Mouse (Mus musculus): Measurements from ENCODE around the gene Sept9. TPM values are rescaled to one million over a fixed set of nuclear protein-coding genes. Genes with fewer than 3 reads are reported as not detected.
A peak's percentile ranks its signal among the peaks of the same experiment; 100 is the strongest.
"Not testable (repeated sequence)": the region's sequence is repeated elsewhere in the genome, so short reads cannot be mapped to it uniquely, and the experiment has no call there.

The Sept9 gene
- total RNA-seq, 4 experiments from 2014 or later: 114 to 136 (median 132) TPM

DNA sequence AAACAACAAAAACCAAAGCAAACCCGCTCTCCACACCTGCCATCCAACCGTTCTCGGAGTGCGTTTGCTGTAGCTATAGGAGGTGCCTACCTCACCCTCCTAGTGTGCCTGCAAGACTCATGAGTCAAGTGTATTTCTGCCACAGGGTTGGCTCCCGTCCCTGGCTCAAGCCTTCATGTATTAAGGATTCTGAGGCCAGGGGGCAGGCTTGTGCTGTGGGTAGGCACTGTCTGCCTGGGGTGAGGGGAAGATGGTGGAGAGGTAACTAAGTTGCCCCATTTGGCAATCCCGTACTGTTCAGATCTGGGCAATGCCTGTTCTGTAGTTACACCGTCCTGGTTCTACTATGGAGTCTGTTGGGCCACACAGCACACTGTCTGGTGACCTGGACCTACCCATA lies 114.6 kb downstream of the Sept9 start:
- peak; percentile 66 for DNase-seq

DNA sequence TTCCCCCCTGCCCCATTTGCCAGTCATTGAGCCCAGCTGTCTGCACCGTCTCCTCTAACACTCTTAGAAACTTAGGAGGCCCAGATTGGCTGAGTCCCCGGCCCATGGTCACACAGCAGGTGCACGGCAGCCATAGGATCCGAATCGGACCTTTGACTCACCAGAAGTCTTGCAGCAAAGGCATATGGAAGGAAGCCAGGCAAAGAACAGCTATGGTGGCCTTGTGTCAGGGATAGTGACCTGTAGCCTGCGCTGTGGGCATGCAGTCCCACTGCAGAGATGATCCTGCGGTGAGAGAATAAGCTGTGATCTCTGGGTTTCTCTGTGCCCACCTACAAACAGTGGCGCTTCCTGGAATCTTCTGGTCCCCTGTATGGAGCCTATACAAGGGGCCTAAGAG lies 115.1 kb downstream of the Sept9 start:
- no peak for DNase-seq

DNA sequence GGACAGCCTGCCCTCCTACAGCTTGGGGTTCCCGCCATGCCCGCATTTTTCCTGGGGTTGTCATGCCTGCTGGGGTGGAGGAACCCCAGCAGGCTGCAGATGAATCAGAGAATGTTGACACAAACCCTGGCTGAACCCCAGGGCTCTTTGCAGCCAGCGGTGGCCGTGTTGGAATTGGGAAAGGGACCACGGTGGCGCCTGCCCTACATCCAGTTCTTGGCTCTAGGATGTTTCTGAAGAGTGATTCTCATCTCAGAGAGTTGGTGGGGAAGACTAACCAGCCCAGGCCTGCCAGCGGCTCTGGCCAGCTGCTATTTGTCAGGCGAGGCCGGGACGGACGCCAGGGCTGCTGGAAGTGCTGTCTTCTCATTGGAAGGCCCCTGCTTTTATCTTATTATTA lies 115.8 kb downstream of the Sept9 start:
- DNase-seq: peak; percentile 81

DNA sequence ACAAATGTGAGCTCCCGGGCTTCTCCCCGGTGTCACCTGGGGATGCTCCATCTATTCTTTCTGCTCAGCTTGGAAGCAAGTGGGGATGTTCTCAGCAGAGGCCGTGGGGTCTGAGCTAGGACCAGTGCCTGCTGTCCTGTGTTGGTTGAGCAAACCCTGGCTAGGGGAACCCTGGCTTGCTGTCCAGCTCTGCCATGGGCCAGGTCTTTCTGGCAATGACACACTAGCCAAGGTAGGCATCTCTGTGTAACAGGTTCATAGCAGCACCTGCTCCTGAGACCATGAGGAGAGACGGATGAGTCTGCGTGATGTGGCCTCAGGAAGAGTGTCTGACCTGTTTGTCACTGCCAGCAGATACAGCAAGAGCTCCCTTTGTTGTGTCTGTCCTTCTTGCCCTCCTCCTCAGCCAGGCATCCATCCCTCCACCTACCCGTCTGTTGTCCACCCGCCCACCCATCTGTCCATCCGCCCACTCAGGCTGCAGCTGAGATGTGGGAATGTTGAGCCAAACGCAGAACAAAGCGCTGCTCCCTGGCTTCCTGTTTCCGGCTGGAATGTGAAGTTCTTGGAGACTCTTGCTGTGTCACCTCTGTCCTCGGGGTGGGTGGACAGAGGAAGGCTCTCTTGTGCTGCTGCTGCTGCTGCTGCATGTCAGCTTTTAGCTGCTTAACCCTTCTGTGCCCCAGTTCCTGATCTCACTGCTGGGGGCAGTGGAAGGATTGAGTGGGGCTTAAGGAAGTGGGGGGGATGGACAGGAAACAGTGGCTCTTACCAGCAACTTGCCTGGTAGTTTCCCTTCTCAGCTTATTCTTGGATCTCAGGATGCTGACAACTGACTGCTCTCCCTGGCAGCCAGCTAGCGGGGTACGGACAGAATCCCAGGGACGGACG lies 117.2 kb downstream of the Sept9 start:
- no peak for DNase-seq

DNA sequence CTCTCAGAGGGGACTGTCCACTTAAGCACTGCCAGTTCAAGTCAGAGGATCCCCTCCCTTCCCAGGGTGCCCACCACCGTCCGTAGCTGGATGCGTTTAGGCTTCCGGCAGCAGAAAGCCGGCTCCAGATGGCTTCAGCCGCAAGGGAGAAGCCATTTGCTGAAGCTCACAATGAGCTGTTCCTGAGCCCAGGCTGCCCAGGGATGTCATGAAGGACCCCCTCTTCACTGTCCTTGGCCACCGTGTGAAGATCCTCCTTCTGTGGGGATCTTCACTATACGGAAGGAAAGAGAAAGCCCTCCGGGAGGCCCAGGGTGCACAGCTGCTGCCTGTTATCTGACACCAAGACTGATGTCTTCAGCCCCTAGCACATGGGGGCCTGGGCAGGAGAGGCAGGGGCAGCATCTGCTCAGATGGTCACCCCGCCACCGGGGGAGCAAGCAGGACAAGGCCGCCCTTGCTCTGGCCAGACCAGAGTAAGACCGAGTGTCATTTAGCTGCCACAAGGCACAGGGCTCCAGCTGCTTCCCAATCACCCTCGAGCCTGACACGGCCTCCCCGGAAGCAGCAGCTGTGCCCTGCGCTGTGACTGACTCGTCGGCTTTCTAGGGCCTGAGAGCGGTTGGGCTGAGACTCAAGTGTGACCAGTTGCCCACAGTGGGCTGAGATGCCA lies 118.1 kb downstream of the Sept9 start:
- DNase-seq: no peak

DNA sequence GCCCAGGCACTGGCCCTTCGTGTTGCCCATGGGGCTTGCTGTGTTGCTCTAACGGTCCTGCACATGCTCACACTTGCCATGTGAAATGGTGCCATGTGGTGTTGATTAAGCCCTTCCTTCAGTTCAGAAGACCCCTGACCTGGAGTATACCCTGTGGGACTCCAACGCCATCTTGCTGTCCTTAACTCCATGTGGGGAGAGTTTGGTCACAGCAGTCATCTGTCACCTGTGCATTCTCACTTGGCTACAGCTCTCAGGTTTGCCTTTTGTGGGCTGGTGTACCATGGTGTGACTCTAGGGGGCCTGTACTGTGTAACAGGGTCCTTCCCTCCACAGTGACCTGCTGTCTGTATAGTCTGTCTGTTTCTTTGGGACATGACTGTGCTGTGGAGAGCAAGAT lies 118.7 kb downstream of the Sept9 start:
- no peak for DNase-seq

DNA sequence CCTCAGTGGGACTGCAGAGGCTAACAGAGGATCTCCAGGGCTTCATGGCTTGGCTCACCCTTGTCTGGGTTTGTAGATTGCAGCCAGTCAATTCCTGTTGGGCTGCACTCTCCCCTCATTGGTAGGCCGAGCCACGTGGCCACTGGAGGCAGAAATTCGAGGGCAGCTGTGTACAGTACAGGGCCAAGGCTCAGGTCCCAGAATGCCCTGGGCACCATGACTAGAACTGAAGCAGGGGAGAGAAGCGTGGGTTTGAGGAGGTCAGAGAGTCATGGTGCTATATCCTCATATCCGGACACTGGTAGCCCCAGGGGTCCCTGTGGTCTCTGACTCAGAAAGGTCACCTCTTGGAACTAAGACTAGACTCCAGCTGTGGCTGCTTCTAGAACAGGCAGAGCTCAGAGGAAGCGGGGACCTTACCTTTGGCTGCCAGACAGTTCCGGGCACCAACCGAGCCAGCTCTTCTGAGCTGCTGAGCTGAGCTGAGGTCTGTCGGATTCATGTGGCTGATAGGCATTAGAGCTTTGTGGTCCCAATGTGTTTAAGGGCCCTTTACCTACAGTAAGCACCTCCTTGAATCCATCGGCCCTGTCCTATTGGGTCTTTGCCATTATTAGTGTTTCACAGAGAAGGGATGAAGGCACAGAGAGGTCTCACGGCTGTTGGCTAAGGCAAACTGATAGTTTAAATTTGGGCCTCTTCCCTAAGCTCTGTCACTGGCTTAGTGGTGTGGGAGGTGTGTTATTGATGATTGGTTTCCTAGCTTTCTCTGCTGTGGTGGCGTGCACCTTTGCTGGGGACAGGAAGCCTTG lies 119.5 kb downstream of the Sept9 start:
- DNase-seq: no peak

DNA sequence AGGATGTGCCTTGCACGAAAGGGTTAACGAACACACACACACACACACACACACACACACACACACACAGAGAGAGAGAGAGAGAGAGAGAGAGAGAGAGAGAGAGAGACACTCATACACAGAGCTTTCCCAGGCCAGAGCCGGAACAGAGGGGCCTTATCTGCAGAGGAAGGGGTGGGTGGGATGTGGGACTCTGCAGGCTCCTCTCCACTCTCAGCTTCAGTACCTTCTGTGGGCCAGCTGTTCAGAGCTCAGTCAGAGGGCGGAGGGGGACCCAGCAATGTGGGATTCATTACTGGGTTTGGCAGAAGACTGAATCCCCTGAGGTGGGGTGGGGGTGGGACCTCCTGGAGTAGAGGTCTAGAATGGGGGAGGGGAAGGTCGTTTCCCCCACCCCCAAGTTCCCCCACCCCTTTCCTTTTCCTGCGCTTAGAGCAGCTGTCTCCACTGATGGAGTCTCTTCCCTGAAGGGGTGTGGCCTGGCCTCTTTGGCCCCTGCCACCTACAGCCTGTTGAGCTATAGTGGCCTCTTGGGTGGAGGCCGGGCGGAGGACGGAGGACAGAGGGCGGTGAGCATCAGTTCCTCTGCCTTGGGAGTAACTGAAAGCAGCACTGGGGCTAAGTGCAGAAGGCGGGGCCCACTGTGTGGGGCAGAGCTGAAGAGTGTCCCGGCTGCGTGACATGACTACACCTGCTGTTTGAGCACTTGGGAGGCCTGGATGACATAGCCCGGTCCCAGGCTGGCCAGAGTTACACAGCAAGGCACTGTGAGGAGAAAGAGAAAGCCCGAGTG lies 120.3 kb downstream of the Sept9 start:
- no peak for DNase-seq

DNA sequence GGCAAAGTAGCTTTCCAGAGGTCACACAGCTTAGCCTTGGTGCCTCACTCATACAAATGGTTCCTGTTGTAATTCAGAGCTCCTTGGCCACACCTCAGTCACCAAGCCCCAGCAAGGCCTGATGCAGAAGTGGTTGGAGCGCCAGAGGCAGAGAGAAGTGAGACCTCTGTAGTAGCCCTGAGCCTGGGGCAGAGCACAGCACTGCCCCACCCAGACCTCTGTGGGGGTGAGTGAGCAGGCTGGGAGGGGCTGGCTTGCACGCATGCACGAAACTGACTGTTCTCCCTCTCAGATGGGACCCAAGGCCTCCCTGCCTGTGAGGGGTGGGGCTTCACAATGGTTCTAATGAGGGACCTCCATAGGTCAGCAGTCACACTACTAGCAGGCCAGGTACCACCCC lies 121.0 kb downstream of the Sept9 start:
- no peak for DNase-seq

DNA sequence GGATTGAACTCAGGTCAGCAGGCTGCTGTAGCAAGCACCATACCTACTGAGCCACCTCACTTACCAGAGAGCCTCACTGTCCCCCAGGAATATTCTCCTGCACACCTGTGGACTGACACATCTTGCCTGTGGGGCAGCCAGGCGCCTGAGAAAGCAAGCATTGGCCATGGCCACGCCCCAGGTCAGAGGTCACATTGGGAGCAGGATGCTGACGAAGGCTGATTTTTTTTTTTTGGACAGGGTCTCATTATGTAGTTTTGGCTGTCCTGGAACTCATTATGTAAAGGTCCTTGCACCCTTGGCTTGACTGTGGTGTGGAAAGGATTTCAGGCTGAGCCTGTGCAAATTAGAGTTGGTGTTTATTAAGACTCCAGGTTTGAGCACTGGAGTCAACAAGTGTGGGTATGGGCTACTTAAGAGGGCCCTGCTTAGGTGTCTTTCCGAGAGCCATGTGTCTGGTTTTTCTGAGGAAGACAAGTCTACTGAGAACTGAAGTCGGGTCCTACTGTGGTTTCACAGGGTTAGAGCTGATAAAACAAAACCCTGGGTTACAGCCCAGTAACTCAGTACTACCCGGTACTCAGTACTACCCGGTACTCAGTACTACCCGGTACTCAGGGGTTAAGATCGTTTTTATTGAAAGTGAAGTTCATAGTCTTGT lies 122.0 kb downstream of the Sept9 start:
- no peak for DNase-seq

DNA sequence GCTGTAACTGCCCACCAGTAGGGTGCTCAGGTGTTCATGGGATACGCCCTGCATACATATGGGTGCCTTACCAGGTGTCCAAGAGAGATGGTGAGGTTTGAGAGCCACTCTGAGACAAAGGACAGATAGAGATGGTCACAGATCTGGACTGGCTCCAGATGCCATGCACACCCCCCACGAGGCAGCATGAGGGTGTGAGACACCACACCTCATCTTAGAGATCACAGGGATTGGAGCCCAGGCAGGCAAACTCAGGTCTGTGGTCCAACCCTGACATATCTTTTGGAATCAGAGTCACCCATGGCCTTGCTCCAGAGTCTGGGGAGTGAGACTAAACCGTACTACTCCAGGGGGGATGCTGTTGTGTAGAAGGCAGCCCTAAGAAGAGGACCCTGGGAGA lies 122.8 kb downstream of the Sept9 start:
- DNase-seq: no peak

DNA sequence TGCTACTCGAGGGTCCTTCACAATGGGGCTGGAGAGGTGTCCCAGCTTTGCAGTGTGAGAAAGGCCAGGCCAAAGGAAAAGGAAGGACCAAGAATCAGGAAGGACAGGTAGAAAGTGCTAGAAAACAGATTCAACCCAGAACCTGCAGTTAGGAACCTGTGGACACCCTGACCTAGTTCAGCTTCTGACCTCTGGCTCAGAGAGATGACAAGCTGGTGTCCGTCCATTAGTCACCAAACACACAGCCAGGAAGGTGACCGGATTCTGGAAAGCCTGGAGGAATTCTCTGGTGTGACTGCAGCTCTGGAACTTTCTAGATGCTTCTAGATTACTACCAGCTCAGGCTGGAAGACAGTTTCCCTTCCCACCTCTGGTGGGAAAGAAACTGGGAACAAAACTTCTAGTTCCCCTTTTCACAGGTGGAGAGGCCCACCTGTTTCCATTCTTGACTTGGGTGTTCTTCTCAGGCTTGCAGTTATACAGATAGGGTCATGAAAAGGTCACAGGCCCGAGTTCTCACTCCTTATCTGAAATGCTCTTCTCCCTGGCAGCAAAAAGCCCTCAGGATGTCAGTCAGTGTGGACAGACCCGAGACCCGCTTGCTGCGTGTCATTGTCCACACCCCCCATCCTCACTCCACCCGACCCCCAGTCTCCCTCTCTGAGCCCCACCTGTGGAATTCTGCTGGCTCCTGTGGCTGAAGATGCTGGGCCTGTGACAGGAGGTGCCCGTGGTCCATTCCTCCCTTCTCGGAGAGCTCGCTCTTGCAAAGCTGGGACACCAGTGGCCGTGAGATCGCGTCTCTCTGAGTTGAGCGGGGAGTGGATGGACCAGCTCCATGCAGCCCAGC lies 123.5 kb downstream of the Sept9 start:
- DNase-seq: no peak

DNA sequence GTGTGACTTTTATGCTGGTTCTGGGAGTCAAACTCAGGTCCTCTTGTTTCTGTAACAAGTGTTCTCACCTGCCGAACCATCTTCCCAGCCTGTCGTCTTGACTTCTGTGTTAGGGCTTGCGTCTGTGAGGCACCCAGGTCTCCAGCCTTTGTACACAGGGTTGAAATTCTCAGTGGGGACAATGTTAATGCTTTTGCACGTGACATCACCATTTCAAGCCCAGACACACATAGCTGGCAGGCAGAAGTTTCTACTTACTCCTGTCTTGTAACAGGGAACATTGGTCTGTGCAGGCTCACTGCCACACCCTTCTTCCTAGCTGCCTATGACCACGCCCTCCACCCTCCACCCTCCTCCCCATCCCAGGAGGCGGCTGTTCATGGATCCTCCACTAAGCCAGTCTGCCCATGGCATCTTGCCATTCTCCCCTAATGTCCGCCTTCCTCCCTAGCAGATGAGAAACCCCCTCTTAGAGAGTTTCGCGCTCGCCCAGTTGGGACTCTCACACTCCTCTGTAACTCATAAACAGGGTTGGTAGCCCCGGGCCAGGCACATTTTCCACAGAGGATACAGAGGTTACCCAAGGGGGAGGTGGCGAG lies 124.6 kb downstream of the Sept9 start:
- DNase-seq: no peak

DNA sequence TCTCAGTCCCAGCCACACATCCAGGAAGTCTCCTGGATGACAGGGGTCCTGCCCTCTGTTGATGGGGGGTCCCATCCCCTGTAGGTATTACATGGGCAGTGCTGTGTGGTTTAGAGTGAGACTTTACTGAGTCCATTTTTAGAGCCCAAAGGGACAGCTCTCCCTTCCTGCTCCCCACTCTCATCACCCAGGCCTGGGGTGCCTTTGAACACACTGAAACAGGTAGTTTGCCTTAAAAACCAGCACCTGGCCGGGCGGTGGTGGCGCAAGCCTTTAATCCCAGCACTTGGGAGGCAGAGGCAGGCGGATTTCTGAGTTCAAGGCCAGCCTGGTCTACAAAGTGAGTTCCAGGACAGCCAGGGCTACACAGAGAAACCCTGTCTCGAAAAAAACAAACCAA lies 125.3 kb downstream of the Sept9 start:
- DNase-seq: not testable (repeated sequence)

DNA sequence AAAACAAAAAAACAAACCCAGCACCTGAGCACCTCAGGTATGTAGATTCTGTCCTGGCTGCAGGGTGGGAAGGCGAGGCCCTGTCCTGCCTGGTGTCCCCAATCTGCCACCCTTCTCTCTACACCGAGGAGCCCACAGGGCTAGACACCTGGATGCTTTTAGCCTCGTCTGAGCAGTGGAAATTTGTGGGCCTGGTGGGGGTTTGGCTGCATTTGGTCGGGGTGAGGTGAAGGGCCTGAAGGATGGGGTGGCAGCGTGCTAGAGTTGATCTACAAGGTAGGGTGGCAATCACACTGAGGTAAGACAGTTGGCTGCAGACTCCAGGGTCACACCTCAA lies 125.6 kb downstream of the Sept9 start:
- DNase-seq: no peak

DNA sequence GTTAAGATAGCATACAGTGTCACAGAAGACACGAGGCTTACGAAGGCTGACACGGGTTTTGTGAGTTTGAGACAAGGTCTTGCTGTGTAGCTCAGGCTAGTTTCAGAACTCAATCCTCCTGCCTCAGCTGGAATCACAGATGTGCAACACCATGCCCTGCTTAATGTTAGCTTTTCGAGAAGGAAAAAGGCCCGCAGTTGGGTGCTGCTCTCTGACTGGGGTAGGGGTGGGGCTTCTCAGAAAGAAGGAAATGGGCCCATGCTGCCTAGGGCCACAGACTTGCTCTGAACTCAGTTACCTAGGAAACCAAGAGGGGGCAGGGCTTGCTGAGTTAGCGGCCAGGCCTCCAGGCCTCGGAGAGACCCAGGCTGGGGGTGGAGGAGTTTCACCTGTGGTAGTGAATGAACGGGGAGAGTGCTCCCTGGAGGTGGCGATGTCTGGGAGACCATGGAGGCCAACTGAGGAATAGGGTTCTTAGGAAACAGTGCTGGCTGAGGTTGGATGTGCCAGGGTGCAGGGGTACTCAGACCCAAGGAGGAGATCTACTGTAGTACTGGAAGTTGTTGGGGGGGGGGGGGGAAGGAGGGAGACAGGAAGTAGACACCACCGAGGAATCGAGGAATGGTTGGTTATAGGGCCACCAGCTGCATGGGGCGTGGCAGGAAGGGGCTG lies 126.1 kb downstream of the Sept9 start:
- no peak for DNase-seq

DNA sequence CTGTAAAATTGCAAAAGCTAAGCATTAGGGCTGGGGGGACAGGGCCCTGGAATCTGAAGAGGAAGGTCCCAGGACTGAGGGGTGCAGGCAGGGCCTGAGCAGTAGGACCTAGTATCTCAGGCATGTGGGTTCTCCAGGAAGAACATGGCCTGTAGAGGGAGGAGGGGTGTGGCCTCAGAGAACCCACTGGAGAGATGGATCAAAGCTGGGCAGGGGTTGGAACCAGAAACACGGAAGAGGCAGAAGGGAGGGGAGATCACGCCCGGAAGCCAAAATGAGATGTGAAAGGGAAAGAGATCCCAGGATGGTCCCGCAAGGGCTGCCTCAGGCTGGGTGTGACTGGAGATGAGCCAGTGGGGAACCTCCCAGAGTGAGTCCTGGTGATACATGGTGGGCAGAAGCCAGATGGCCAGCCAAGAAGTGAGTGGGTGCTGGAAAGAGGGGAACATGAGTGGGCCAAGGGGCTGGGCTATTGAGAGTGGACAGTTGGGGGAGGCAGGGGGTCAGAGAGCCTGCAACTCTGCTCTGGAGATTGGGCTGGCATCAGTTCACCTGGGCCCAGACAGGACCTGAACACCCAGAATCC lies 126.8 kb downstream of the Sept9 start:
- no peak for DNase-seq

DNA sequence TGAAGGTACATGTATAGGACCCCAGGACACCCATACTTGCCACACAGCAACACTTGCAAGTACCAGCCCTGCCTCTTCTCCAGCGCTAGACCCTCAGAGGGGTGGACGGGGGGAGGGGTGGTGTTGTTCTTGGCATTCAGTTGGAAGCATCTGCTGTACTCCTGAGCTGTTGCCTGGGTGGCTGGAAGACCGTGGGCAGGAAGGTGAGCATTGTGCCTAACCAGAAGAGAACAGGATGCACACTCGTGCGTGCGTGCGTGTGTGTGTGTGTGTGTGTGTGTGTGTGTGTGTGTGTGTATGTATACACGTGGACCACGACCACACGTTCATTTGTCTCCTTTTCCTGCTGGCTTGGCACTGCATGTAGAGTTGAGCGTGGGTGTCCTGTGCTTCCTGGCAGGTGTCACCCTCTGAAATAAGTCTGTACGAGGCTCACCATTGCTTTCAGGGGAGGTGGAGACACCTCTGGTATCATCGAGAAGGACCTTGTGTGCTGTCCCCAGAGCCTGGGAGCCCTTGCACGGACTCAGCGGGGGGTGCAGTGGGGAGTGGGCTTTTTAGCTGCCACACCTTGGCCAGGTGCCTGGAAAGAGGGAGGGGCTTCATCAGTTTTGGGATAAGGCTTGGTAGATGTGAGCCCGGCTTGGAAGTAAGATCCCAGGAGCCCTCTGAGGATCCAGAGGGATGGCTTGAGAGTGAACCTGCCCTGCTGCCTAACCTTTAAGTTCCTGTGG lies 127.6 kb downstream of the Sept9 start:
- no peak for DNase-seq

DNA sequence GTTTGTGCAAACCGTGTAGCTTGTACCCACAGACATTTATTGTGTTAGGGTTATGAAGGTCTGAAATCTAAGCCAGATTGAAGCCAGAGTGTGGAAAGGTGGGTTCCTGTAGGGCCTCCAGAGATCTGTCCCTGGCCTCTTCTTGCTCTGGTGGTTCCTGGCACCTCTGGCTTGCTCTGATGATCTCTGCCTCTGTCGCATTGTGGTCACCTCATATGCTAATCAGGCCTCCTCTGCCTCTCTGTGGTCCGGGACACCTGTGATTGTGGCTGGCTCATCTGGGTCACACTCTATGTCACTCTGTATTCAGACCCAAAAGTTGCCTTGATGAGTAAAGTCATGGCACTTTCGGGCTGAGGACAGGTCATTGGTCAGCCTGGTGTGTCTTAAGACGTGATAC lies 128.2 kb downstream of the Sept9 start:
- DNase-seq: no peak

Data from adrenal gland, adult 8-10 months (tissue).